Mouse (Mus musculus): Measurements from ENCODE around the gene Hace1.
A peak's percentile ranks its signal among the peaks of the same experiment; 100 is the strongest.
"Not testable (repeated sequence)": the region's sequence is repeated elsewhere in the genome, so short reads cannot be mapped to it uniquely, and the experiment has no call there.

Gene Hace1

DNA sequence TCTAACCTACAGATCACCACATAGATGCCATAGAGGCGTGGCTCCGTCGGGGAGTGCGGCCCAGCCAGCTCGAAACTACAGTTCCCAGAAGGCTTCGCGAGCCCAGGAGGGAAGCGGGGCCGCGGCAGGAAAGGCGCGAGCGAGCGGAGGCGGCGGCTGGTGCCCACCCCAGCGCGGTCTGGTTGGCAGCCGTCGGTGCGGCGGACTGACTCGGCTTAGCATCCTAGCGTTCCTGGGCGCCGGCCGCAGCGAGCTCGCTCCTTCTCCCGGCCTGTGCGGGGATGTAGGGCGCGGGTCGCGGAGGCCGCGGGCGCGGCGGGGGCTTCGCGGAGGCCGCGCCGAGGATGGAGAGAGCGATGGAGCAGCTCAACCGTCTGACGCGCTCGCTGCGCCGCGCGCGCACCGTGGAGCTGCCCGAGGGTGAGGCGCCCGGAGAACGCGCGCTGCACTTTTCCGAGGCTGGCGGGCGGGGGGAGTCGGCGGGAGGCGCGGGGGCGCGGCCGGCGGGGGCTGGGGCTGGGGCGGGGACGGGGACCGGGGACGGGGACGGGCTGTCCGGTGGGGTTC lies at the start of gene Hace1:
TSS of gene Hace1 (plus strand) at position 99 of the 567 bp plus-strand sequence.
- peak; percentile 96 for DNase-seq (ENCODE audit: low spot score)

DNA sequence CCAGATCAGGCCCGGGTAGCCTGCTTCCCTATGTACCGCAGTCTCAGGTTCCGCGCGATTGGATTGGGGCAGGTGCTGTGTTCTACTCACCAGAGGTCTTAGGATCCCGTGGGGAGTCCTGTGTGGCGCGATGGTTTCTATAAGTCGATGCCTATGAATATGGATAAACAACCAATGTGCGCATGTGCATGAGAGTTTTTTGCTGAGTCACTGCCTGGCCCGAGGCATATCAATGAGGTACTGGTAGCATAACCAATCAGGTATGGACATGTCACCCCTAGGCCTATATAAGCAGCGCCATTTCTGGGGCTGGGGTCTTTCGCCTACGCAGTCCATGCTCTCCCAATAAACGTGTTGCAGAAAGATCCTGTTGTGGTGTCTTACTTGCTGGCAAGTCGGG lies 40.3 kb upstream of the Hace1 start:
- DNase-seq (ENCODE audit: low spot score) = not testable (repeated sequence)

DNA sequence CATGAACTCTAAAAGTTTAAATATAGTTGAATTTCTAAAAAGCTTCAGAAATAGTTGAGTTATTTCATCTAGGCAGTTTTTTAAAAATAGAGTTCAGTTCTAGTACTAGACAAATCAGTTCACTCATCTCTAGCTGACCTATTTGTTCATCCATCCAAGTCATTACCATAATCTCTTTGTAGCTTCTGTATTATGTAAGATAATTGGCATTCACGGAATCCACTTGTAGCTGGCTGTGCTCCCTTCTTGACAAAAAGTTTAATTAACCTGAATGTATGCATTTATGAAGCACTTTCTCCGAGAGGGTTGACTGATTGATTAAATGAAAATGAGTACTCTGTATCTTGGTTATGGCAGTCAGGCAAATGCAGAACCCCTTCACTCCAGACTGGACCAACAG lies 34.9 kb upstream of the Hace1 start:
- no peak for DNase-seq (ENCODE audit: low spot score)

DNA sequence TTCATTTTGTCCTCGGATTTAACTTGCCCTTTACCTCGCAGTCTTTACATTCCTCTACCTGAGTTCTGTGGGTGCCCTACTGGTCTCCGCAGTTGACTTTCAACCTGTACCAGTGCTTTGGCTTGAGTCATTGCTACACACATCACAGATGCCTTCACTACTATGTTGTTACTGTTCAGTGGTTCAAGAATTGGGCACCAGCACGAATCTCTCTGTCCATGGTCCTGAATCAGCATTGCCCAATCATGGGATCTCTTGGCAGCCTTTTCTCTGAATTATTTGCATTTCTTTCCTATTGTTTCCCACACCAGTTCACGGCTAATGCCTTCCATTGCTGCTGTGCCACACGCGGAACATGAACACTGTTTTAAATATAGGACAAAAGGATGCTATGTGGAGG lies 30.8 kb upstream of the Hace1 start:
- DNase-seq (ENCODE audit: low spot score) = no peak

- DNase-seq (ENCODE audit: low spot score) = peak; percentile 73
Observed at GRCm38 (mm10) chr10:45578298-45578821, 731 bp downstream of the Hace1 start.

DNA sequence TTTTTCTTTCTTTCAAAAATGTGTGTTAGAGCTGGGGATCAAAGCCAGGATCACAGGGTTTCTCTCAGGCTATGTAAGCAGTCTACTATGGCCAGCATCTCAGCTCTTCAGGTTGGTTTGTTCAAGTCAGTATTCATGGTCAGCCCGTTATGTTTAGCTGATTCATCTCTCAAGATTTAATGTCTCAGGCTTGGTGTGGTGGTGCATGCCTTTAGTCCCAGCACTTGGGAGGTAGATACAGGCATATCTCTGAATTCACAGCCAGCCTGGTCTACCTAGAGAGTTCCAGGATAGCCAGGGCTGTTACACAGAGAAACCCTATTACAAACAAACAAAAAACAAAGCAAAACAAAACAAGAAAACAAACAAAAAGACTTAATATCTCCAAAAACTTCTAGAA lies 5.7 kb downstream of the Hace1 start:
- no peak for DNase-seq (ENCODE audit: low spot score)

GRCm38 (mm10) chr10:45583829-45584228 lies 6.2 kb downstream of the Hace1 start:
- no peak for DNase-seq (ENCODE audit: low spot score)

DNA sequence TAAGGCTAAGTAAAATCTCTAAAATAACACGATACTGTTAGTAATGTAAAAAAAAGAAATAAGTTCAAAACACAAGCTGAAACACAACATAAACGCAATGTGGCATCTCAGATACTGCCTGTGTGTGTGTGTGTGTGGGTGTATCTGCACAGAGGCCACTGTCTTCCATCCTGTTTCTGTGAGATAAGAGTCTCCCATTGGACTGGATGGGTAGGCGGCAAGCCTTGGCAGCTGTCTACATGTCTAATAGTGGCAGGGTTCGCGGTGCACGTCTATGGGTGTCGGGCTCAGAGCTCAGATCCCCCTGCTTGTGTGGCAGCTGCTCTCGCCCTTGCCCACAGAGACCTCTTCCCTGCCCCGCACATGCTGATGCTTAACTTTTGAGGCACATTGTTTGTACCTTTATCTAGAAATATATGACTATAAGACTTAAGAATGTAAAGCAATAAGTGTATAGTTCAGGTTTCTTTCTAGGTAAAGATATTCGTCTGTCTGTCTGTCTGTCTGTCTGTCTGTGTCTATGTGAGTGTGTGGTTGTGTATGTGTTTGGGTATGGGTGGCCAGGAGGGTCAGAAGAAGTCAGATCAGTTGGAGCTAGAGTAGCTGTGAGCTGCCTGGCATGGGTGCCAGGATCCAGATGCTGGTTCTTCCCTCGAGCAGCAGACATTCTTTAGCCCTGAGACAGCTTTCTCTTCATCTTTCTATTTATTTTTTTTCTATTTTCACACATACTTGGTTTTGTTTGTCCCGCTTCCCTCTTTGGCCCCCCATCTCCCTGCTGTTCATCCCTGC lies 6.9 kb downstream of the Hace1 start:
- DNase-seq (ENCODE audit: low spot score) = no peak

DNA sequence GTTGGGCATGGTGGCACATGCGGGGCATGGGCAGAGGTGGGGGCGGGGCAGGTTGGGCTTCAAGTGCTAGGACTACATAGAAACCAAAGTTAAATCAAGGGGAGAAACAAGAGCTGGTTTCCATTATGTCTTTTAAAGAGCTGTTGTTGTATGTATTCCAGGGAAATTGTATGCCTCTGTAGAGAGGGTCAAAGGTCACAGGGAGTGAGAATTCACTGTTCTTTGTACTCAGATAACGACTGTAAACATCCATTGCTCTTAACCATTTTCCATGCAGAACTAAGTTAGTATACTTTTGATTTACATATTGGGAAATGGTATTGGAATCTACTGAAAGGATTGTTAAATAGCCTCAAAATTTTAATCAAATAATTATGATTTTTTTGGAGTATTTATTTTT lies 28.2 kb downstream of the Hace1 start:
- no peak for DNase-seq (ENCODE audit: low spot score)

DNA sequence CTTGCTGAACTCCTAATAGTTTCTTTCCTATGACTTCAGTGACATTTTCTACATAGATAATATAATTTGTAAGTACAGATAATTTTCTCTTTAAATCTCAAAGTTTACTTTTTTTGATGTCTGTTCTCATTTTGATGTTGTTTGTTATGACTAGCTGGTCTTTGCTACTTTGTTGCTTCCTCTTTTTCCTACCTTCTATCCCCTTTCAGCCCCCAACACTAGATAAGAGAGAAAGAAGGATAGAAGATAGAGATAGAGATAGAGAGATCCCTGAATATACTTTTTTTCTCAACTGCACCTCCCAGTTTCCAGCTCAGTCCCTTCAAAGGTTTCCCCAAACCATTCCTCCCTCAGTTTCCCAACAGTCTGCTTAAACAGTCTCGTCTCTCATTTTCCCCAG lies 33.1 kb downstream of the Hace1 start:
- no peak for DNase-seq (ENCODE audit: low spot score)

DNA sequence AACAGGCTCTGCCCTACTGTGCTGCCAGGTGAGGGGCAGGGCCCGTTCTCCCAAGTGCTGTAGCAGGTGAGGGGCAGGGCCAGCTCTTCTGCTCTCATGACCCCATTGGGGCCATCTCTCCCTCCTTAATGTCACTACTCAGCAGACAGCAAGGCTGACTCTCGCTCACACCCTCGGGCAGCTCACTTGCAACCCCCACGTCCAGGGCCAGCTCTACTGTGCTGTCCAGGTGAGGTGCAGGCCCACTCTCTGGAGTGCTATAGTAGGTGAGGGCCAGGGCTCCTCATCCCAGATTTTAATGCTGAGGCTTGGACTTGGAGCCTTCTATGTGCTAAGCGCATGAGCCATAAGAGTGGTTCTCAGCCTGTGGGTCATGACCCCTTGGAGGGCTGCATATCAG lies 38.4 kb downstream of the Hace1 start:
- DNase-seq (ENCODE audit: low spot score) = no peak

- DNase-seq (ENCODE audit: low spot score) = no peak
Observed at GRCm38 (mm10) chr10:45619039-45619438, 41.4 kb downstream of the Hace1 start.

- no peak for DNase-seq (ENCODE audit: low spot score)
Observed at GRCm38 (mm10) chr10:45631995-45632394, 54.4 kb downstream of the Hace1 start.

DNA sequence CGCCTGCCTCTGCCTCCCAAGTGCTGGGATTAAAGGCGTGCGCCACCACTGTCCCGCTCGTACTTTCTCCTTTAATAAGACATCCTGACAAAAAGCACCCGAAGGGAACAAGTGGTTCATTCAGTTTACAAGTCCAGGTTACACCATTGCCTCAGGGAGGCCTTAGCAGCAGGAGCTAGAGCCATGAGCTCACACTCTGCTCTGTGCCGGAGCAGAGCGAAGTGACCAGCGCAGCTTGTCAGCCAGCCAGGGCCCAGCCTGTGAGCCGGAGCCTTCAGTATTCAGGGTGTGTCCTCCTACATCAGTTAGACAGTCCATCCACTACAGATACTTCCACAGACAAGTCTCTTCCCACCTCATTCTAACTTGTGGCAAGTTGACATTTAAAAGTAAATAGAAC lies 55.0 kb downstream of the Hace1 start:
- DNase-seq (ENCODE audit: low spot score) = no peak

DNA sequence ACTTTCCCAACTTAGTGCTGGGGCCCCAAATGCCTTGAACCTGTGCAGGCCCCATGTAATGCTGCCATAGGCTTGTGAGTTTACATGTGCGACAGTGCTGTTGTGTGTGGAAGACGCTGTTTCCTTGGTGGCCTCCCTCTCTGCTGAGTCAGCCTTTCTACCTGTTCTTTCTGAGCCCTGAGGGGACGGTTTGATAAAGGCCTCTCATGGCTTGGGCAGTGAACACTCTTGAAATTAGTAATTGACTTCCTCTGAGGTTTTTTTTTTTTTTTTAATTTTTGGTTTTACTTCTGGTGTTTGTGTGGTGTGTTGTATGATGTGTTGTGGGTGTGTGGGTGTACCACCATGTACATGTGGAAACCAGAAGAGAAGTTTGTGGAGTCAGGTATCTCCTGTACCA lies 57.6 kb downstream of the Hace1 start:
- DNase-seq (ENCODE audit: low spot score) = no peak

- no peak for DNase-seq (ENCODE audit: low spot score)
Observed at GRCm38 (mm10) chr10:45639762-45640161, 62.1 kb downstream of the Hace1 start.

DNA sequence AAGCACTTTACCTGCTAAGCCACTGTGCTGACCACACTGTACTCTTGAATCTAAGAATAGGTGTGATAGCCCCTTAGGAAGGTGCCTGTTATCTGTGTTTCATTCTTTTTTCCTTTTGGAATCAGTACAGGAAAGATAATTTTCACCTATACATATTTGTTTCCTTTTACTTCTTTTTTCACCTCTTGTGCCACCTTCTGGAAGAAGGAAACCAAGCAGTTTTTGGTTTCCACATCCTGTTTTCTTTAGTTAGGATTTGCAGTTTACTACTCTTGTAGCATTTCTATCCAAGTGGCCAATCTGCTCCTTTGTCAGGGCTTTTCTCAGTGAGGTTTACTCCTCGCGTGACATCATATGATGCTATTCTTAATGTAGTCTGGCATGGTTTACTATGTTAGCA lies 76.4 kb downstream of the Hace1 start:
- no peak for DNase-seq (ENCODE audit: low spot score)

GRCm38 (mm10) chr10:45662015-45662414 lies 84.4 kb downstream of the Hace1 start:
- DNase-seq (ENCODE audit: low spot score) = no peak

GRCm38 (mm10) chr10:45668266-45668665 lies 90.6 kb downstream of the Hace1 start:
- DNase-seq (ENCODE audit: low spot score) = no peak

GRCm38 (mm10) chr10:45676796-45677195 lies 99.2 kb downstream of the Hace1 start:
- DNase-seq (ENCODE audit: low spot score) = peak; percentile 65

- no peak for DNase-seq (ENCODE audit: low spot score)
Observed at GRCm38 (mm10) chr10:45686191-45686590, 108.6 kb downstream of the Hace1 start.

- no peak for DNase-seq (ENCODE audit: low spot score)
Observed at GRCm38 (mm10) chr10:45694931-45695330, 117.3 kb downstream of the Hace1 start.

- no peak for DNase-seq (ENCODE audit: low spot score)
Observed at GRCm38 (mm10) chr10:45695522-45695921, 117.9 kb downstream of the Hace1 start.

DNA sequence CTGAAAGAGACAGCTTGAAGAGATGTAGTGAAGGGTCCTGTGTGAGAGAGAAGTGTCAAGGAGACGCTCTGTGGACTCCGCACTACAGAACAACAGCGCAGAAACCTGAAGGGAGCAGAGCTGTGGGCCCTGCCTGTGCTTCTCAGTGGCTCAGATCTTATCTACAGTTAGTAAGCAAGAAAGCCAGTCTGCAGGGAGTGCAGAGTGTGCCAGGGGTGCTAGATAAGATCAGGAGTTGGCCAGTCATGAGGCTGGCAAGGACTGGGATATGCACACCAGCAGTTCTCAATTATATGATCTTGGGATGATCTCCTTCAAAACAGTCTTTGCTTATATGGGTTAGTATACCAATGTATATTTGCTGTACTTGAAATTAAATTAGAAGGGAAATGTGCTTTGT lies 121.3 kb downstream of the Hace1 start:
- DNase-seq (ENCODE audit: low spot score) = peak; percentile 95
